Mouse (Mus musculus) thymus, postnatal 25 days (tissue): ENCODE data around the gene Pop5.

Experiments
- DNase-seq: peaks from one replicate; pipeline ENCODE4 v3.0.0; 2022

The Pop5 gene

GRCm38 (mm10) chr5:115235786-115236263, at the start of gene Pop5:
Pop5 (plus strand) TSS chr5:115235836.
- peak; percentile 87 for DNase-seq

DNA sequence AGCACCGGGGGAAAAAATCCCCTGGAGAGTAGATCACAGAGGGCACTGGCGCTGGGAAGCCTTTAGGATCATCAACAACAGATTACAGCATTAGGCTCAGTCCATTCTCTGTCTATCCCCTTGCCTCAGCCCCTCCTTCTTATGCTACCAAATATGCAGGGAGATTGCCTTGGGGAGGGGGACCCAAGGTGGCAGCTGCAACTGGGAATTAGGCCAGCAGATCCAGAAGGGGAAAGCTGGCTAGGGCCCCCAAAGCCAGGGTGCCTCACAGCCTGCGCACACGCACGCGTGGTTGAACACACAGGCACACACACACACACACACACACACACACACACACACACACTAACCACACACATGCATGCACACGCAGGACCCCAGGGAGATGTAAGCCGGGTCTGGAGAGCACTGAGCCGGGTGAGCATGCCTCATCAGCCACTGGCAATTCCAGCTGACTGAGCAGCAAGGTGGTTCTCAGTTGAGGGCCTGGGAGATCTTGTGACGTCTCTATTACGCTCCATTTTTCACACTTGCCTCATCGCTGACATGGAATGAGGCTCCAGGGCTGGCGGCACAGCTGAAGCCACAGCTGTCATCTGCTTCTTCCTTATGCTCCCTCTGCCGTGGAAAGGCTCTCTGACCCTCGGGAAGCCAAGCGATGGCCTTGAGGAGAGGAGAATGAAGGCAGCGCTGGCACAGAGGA, 49.1 kb upstream of the Pop5 start:
- DNase-seq = no peak

- DNase-seq = peak; percentile 90
Measured at GRCm38 (mm10) chr5:115187188-115188131, 48.2 kb upstream of the Pop5 start.

- DNase-seq = peak; percentile 58
Measured at GRCm38 (mm10) chr5:115188824-115189223, 46.8 kb upstream of the Pop5 start.

- no peak for DNase-seq
Measured at GRCm38 (mm10) chr5:115190081-115190480, 45.6 kb upstream of the Pop5 start.

DNA sequence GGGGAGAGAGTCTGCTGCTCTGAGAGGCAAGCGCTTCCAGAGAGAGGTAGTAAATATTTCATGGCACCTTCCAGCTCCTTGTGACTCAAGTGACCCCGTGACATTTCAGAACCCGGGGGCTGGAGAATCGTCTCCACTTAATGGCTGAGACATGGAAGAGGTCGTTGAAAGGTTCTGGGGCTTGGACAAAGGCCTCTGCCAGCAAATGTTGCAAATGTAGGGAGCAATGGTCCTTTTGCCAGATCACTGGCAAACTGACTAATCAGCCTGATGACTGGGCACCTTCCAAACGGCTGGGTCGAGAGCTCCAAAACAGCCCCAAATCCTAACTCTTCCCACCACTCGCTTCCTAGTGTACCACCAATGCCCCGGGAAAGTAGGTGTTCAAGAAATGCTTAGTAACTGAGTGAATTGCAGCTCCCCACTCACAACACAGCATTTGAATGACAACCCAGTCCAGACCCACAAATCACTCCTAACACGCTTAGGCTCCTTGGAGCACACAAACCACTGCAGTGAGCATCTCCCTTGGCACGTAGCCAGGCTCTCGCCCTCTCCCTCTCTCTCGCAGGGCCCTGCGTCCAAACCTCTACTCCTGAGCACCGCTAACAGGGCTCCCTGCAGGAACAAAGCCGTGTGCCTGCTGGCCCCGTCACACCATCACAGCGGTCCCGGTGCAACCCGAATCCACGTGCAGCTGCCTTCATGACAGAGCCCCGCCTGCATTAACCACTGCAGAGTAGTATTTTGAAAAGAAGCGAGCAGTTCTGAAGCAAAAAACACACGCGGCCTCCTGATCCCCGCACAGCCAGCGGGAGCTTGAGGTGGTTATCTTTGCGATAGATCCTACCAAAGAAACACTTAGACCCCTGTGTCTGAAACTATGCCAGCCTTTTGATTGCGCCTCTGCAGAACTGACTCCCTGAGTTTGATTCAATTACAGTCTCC, 43.5 kb upstream of the Pop5 start:
- no peak for DNase-seq

DNA sequence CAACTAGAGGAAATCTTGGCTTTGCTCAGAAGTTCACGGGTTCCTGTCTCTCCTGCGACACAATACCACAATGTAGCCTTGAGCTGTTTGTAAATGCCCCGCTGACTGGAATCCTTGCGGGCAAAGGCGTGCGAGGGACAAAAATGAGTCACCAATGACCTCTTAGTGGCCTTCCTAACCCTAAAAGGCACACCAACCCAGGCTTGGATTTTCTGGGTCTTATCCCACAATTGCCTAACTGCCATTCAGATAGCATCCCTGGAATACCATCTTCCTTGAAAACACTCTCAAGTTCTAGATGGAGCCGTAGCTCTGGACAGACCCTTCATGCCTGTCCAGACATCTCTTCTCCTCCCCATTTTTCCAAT, 42.8 kb upstream of the Pop5 start:
- DNase-seq = no peak

DNA sequence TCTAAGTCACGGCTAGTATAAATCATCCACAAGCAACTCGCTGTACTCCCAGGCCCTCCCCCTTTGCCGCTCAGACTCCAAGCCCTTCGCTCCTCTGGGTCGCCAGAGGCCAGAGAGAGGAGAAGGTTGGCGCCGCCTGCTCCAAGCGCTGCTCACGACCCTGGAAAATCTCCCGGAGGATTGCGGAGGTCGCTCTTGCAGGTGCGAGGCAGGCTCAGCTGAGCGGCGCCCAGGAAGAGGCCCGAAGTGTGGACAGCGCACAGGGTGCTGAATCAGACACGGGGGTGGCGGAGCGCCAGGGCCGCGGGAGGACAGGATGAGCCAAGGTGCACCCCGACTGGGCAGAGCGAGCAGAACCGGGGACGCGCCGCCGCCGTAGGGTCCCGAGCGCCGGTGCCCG, 42.4 kb upstream of the Pop5 start:
- peak; percentile 51 for DNase-seq

DNA sequence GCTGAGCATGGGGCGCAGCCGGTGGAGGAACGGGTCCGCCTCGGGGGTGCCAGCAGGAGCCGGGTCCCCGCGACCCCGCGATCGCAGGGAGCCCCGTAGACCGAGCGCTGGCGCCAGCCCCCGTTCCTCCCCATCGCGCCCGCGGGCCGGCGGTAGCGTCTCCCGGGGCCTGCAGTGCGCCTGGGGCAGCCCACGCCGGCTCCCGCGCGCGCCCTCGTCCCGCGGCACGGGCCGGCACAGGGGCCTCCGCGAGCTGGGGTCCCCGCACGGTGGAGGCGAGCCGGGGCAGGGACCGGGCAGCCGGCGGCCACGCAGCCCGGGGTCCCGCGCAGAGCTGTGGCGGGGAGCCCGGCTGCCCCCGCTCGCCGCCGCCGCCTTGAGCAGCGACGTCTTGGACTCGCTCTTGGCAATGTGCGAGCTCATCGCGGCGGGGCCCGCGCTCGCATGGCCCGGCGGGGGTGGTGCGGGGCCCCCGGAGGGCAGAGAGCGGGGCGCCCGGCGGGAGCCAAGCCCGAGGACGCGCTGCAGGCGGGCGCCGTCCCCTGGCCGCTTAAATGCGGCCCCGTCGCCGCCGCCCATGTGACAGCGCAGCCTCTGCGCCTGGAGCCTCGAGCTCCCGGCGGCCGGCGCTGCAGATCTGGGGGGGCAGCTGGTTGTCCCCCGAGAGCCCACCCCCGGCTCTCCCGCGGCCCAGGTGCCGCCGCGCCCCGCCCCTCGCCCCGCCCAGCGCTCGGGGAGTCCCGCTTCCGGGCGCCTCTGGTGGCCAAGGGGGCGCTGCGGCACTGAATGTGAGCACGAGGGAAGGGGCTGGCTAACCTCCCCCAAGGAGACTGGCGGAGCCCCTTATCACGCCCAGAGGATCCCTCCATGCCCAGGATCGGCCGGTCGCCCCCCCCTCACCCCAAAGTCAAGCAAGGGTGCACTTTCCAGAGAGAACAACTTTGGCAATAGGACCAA, 41.7 kb upstream of the Pop5 start, which contains the start of gene Cabp1:
Gene Cabp1, minus strand, starts transcription at position 713 of the 957 bp plus-strand sequence.
- DNase-seq = peak; percentile 87

- DNase-seq = no peak
Measured at GRCm38 (mm10) chr5:115194626-115195221, 40.9 kb upstream of the Pop5 start.

DNA sequence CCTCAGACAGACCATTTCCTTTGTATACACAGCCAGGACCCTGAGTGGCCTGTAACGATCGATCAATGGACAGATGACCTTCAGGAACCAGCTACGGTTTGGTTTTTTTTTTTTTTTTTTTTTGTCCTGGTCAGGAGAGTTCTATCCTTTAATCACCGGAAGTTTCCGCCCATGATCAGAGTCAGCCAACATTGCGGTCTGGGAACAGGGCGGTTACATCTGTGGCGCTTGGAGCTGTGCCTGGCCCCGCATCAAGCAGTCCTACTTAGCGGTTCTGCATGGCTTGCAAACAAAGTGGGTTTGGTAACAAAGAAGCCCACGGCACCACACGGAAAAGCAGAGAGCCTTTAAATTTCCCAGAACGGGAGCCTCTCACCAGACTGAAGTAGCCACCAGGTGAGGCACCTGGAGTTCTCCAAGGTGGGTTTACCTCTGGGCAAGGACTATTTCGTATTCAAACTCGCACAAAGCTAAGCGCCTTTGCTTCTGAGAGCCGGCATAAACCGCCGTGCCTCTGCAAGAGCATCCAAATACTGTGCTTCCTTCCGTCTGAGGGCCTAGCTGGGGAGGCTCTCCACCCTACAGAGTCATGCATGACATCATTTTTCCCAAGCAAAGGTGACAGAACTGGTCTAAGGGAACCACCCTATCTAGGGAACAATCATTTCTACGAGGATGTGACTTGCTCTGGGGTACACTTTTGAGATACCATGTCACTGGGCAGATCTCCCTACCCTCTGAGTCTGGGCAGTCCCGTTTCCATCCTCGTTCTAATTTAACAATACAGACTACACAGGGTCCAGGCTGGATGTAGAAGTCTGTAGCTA, 31.7 kb upstream of the Pop5 start:
- DNase-seq = no peak

- DNase-seq = no peak
Measured at GRCm38 (mm10) chr5:115204562-115205311, 30.9 kb upstream of the Pop5 start.

GRCm38 (mm10) chr5:115207244-115207643, 28.4 kb upstream of the Pop5 start:
- DNase-seq = no peak

- DNase-seq = no peak
Measured at GRCm38 (mm10) chr5:115207892-115208291, 27.7 kb upstream of the Pop5 start.

DNA sequence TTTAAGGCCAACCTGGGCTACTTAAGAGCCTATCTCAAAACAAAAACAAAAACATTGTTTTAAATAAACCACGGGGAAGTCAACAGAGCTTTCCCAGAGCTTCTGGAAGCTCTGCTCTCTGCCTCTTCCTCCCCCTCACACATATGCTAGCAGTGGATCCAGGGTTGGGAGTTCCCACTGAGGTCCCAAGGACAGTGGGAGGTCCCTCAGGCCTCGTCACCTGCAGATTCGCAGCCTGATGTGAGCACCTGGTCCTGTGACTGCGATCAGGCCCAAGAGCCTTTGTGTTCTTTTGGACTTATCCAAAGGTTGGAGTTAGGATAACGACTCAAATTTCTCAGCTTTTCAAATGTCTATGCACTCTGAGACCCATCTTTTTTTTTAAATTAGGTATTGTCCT, 27.0 kb upstream of the Pop5 start:
- no peak for DNase-seq

DNA sequence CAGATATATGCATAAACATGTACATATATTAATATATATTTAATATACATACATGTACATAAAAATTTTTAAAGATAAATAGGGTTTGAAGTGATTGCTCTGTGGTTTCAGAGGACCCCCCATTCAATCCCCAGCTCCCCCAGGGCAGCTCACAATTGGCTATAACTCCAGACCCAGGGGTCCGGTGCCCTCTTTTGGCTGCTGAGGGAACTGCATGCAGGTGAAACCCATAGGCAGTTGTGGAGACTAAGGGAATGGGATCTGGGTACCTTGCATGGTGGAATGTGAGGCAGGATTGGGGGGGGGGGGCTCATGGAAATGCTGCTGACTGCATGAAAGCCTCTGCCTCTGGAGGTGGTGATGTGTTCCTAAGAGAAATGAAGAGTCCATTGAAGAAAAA, 25.3 kb upstream of the Pop5 start:
- DNase-seq = peak; percentile 68

DNA sequence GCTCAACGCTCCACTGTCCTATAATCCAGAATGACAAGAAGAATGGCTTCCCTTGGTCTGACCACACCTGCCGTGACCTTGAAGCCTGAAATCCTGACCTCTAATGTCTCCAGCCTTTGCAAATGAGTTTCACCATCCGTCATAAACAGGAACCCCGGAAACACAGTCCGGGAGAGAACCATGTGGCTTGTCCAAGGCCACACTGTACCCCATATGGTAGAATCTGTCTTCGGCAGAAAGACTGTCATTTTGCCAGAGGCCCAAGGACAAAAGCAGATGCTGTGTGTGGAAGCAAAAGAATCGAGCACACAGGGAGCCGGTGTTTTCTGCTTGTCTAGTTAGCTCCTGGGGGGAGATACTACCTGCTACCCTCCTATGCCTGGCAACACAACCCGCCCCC, 23.2 kb upstream of the Pop5 start:
- DNase-seq = no peak

DNA sequence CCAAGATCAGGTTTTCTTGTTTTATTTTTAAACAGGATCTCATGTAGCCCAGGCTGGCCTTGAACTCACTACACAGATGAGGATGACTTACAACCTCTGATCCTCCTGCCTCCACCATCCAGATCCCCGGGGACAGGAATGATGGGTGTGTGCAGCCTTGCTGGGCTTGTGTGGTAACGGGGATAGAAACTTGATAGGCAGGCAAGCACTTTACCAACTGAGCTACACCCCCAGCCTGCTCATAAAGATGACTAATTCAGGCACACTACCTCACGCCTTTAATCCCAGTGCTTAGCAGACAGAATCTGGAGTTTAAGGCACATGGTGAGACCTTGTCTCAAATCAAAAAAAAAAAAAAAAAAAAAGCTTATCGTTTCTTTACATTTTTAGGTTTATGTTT, 22.8 kb upstream of the Pop5 start:
- DNase-seq = no peak

- no peak for DNase-seq
Measured at GRCm38 (mm10) chr5:115214864-115215263, 20.8 kb upstream of the Pop5 start.
